Mouse (Mus musculus) ES-Bruce4 (cell line): ENCODE data around the gene Sppl2b.

ENCODE experiments used
- CTCF ChIP-seq: IDR thresholded peaks from one replicate; pipeline ENCODE4 v1.8.1; 2011; ENCODE audit warnings: low read depth, low read length
- EP300 ChIP-seq: IDR thresholded peaks from 2 replicates; pipeline ENCODE4 v1.6.1; 2011; ENCODE audit warnings: low read depth, low read length; ENCODE audit not compliant: insufficient read depth
- POLR2A ChIP-seq: IDR thresholded peaks from one replicate; pipeline ENCODE4 v1.8.1; 2011; ENCODE audit warnings: low read length; ENCODE audit not compliant: insufficient read depth

GRCm38 (mm10) chr10:80812391-80813041, 42.6 kb upstream of the Sppl2b start:
- no peak for TF ChIP-seq CTCF
- TF ChIP-seq POLR2A, result no peak
- TF ChIP-seq EP300, result no peak
